Mouse (Mus musculus): Measurements from ENCODE around the gene Itga1. TPM values are rescaled to one million over a fixed set of nuclear protein-coding genes. Genes with fewer than 3 reads are reported as not detected.
A peak's percentile ranks its signal among the peaks of the same experiment; 100 is the strongest.

Itga1 gene
- polyA plus RNA-seq, 1 experiment from 2014 or later = 36.7 TPM

DNA sequence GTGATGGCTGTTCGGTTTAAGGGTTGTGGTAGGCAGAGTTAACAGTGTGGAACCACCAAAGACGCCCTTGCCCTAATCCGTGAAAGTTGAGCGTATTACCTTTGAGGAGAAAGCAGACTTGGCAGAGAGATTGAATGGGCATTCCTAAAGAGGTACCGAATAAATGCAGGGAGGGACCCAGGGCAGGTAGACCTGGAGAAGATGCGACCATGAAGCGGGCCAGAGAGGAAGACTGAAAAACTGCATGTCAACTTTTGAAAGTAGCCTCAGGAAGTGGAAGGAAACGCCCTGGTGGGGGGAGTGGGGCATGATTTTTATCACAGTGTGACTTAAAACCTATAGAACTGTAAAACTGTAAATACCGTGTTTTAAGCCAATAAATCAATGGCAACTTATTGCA, 2.4 kb downstream of the Itga1 start:
- H3K4me1 ChIP-seq (ENCODE audit: insufficient read depth) = peaks cover 6% of the 10 kb centered on the region; the same call in 1 of the 2 replicates
- no peaks in the 10 kb centered on the region; the same call in 1 of the 2 replicates for H3K9me3 ChIP-seq (ENCODE audit: low read depth, low read length)
- 86% methylated on average over 9 of the region's 9 CpGs for WGBS
- H3K4me3 ChIP-seq (ENCODE audit: low read depth, low read length) = peak overlapping the region; percentile 66; the same call in 1 of the 2 replicates
- ATAC-seq (ENCODE audit: insufficient read depth) = no peak
- no peak overlapping the region for H3K27ac ChIP-seq (ENCODE audit: low read depth)
- peak overlapping the region; percentile 79 for H3K4me2 ChIP-seq
- no peak for TF ChIP-seq CTCF (IDR thresholded peaks at IDR 0.05; ENCODE audit: low read depth)
- no peak for DNase-seq
- H3K36me3 ChIP-seq (ENCODE audit: insufficient read depth) = no peaks in the 10 kb centered on the region
- peaks cover 4% of the 10 kb centered on the region; the same call in 1 of the 2 replicates for H3K27me3 ChIP-seq (ENCODE audit: insufficient read depth, low read length)
- no peak overlapping the region for H3K9ac ChIP-seq

DNA sequence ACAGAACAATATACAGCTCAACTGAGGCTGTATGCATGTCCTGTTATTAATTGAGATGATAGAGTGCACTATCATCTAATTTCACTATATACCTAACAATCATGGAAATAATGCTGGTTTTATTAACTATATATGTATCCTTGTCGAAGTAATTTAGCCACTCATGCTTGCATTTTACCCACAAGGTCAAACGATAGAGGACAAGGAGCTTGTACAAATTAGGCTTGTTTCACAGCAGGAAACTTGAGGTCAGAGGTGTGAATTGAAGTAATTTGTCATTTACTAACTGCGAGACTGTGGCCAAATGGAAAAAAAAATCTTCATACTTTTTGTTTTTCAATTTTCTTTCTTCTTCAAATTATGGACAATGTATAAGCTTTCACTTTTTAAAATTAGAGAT, 3.5 kb downstream of the Itga1 start:
- Histone ChIP-seq H3K27me3 (ENCODE audit: insufficient read depth, low read length) (peaks cover 4% of the 10 kb centered on the region; the same call in 1 of the 2 replicates), H3K36me3 (ENCODE audit: insufficient read depth) (no peaks in the 10 kb centered on the region), H3K27ac (ENCODE audit: low read depth) (no peak overlapping the region), H3K9me3 (ENCODE audit: low read depth, low read length) (no peaks in the 10 kb centered on the region), H3K4me1 (ENCODE audit: insufficient read depth) (peaks cover 6% of the 10 kb centered on the region; the same call in 1 of the 2 replicates), H3K4me3 (ENCODE audit: low read depth, low read length) (no peak overlapping the region), H3K4me2 (peak overlapping the region; percentile 16; the same call in 1 of the 2 replicates), H3K9ac (no peak overlapping the region)
- WGBS = 66% methylated on average over 3 of the region's 3 CpGs
- ATAC-seq (ENCODE audit: insufficient read depth) = no peak
- no peak for DNase-seq
- TF ChIP-seq CTCF (IDR thresholded peaks at IDR 0.05; ENCODE audit: low read depth) = no peak

DNA sequence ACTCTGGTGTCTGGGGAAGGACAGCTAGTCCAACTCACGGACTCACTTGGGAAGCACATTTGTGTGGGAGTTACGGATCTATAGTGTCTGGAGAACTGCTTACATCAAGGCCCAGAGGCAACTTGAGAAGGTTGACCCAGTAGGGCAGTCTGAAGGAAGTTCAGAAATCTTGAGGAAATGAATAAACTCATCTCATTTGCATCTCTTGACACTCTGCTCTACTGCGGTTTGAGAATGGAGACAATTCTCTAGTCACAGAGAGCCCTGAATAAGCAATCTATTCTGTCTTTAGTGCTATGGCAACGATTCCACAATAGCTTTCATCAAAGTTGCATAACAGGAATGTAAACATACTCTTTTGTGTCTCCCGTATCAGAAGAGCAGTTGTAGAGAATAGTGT, 4.8 kb downstream of the Itga1 start:
- Histone ChIP-seq H3K27me3 (ENCODE audit: insufficient read depth, low read length) (peaks cover 4% of the 10 kb centered on the region; the same call in 1 of the 2 replicates), H3K27ac (ENCODE audit: low read depth) (no peak overlapping the region), H3K9me3 (ENCODE audit: low read depth, low read length) (no peaks in the 10 kb centered on the region), H3K36me3 (ENCODE audit: insufficient read depth) (no peaks in the 10 kb centered on the region), H3K4me1 (ENCODE audit: insufficient read depth) (peaks cover 6% of the 10 kb centered on the region; the same call in 1 of the 2 replicates), H3K4me2 (no peak overlapping the region), H3K9ac (no peak overlapping the region), H3K4me3 (ENCODE audit: low read depth, low read length) (no peak overlapping the region)
- TF ChIP-seq CTCF (IDR thresholded peaks at IDR 0.05; ENCODE audit: low read depth) = no peak
- DNase-seq (no peak), ATAC-seq (ENCODE audit: insufficient read depth) (no peak)
- 58% methylated on average over 5 of the region's 5 CpGs for WGBS

DNA sequence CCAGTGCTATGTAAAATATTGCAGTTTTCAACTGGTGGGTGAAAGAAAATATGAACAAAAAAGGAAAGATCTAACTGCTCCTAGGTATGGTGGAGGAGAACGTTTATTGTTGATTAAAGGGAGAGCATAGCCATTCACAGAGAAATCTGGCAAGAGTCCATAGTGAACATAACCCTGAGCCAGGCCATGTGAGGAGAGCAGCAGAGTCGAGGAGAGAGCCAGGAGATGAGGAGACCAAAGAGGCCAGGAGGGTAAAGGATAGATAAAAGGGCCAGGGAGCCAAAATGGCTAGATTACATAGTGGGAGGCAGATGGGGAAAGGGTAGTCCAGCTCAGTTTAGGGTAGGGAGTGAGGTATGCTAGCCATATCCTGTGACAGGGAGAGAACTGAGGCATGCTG, 5.5 kb downstream of the Itga1 start:
- Histone ChIP-seq H3K27me3 (ENCODE audit: insufficient read depth, low read length) (peaks cover 1% of the 10 kb centered on the region; the same call in 1 of the 2 replicates), H3K4me1 (ENCODE audit: insufficient read depth) (peaks cover 6% of the 10 kb centered on the region; the same call in 1 of the 2 replicates), H3K4me2 (no peak overlapping the region), H3K27ac (ENCODE audit: low read depth) (no peak overlapping the region), H3K9me3 (ENCODE audit: low read depth, low read length) (no peaks in the 10 kb centered on the region), H3K9ac (no peak overlapping the region), H3K36me3 (ENCODE audit: insufficient read depth) (no peaks in the 10 kb centered on the region), H3K4me3 (ENCODE audit: low read depth, low read length) (no peak overlapping the region)
- ATAC-seq (ENCODE audit: insufficient read depth) (no peak), DNase-seq (peak; percentile 52)
- WGBS = 33% methylated on average over 2 of the region's 2 CpGs
- TF ChIP-seq CTCF (IDR thresholded peaks at IDR 0.05; ENCODE audit: low read depth) = no peak

DNA sequence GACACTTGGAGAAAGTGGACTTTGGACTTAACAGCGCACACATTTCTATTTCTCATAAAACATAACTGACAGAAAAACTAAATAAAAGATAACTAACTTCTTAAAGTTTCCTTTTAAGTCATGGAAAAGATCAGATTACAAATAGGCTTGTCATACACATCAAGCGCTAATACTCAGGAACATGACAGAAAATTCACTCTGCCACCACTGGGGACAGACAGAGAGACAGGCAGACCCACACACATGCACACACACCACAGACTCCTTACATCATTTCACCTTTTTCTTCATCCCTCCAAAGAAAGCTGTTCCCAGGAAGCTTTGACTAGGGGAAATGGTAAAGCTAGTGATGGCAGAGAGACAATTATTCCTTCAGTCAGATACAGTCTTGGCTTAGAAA, 6.4 kb downstream of the Itga1 start:
- H3K4me3 ChIP-seq (ENCODE audit: low read depth, low read length) = no peak overlapping the region
- no peaks in the 10 kb centered on the region for H3K36me3 ChIP-seq (ENCODE audit: insufficient read depth)
- H3K4me2 ChIP-seq = no peak overlapping the region
- peaks cover 13% of the 10 kb centered on the region; the same call in 1 of the 2 replicates for H3K4me1 ChIP-seq (ENCODE audit: insufficient read depth)
- H3K9ac ChIP-seq = no peak overlapping the region
- no peak for DNase-seq
- peak; percentile 53 for TF ChIP-seq CTCF (IDR thresholded peaks at IDR 0.05; ENCODE audit: low read depth)
- no peak overlapping the region for H3K27ac ChIP-seq (ENCODE audit: low read depth)
- no peaks in the 10 kb centered on the region for H3K9me3 ChIP-seq (ENCODE audit: low read depth, low read length)
- no peak for ATAC-seq (ENCODE audit: insufficient read depth)
- no peaks in the 10 kb centered on the region for H3K27me3 ChIP-seq (ENCODE audit: insufficient read depth, low read length)
- 49% methylated on average over 2 of the region's 2 CpGs for WGBS

DNA sequence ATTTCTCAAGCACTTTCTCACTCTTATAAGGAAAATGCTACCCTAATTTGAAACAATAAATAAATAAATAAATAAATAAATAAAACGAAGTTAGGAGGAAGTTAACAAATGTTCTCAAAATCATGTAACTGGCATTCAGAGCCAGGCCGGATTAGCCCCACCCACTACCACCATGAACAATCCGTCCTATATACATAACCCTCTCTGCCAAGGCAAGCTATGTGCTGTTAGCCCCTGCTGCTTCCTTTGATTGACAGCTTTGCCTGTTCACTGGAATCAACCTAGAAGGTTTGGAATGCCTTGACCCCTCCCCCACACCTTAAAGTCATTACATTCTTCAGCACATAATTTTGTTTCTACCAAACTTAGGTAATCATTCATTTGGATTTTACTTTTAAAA, 10.3 kb downstream of the Itga1 start:
- ATAC-seq (ENCODE audit: insufficient read depth) (no peak), DNase-seq (no peak)
- no peak for TF ChIP-seq CTCF (IDR thresholded peaks at IDR 0.05; ENCODE audit: low read depth)
- Histone ChIP-seq H3K27me3 (ENCODE audit: insufficient read depth, low read length) (no peaks in the 10 kb centered on the region), H3K9me3 (ENCODE audit: low read depth, low read length) (no peaks in the 10 kb centered on the region), H3K4me3 (ENCODE audit: low read depth, low read length) (no peak overlapping the region), H3K4me1 (ENCODE audit: insufficient read depth) (peaks cover 14% of the 10 kb centered on the region), H3K36me3 (ENCODE audit: insufficient read depth) (peaks cover 17% of the 10 kb centered on the region), H3K9ac (no peak overlapping the region), H3K27ac (ENCODE audit: low read depth) (peak overlapping the region; percentile 93; the same call in 1 of the 2 replicates), H3K4me2 (peak overlapping the region; percentile 97; the same call in 1 of the 2 replicates)
- 57% methylated on average over 3 of the region's 3 CpGs for WGBS

DNA sequence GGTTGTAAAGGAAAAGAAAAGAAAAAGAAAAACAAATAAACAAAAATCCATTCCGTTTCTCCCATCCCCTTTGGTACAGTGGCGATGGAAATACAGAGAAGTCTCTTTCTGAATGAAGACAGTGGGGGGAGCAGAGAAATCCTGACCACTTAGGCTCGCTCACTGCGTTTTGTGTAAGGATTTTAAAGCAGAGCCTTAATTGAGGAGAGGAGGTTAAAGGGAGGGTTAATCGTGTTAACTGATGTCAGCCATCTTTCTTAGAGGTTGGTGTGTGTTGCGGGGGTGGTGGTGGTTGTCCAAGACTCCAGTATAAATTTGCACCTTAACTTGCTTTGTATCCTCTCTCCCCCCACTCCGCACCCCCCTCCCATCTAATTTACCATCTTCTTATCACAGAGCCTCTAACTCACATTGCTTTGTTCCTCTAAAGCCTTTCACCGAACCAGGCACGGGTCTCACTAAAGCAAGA, 10.8 kb downstream of the Itga1 start:
- H3K4me2 ChIP-seq = peak overlapping the region; percentile 97
- H3K9ac ChIP-seq = peak overlapping the region; percentile 77; the same call in 1 of the 2 replicates
- no peak for TF ChIP-seq CTCF (IDR thresholded peaks at IDR 0.05; ENCODE audit: low read depth)
- H3K4me3 ChIP-seq (ENCODE audit: low read depth, low read length) = peak overlapping the region; percentile 69
- DNase-seq (peak; percentile 43), ATAC-seq (ENCODE audit: insufficient read depth) (no peak)
- H3K36me3 ChIP-seq (ENCODE audit: insufficient read depth) = peaks cover 19% of the 10 kb centered on the region
- H3K9me3 ChIP-seq (ENCODE audit: low read depth, low read length) = no peaks in the 10 kb centered on the region
- peaks cover 14% of the 10 kb centered on the region for H3K4me1 ChIP-seq (ENCODE audit: insufficient read depth)
- peak overlapping the region; percentile 93 for H3K27ac ChIP-seq (ENCODE audit: low read depth)
- WGBS = 34% methylated on average over 9 of the region's 9 CpGs
- no peaks in the 10 kb centered on the region for H3K27me3 ChIP-seq (ENCODE audit: insufficient read depth, low read length)

Measured in lung, embryonic 14.5 days (tissue).